Mouse (Mus musculus): ENCODE data around the gene Hlx.

Gene Hlx

DNA sequence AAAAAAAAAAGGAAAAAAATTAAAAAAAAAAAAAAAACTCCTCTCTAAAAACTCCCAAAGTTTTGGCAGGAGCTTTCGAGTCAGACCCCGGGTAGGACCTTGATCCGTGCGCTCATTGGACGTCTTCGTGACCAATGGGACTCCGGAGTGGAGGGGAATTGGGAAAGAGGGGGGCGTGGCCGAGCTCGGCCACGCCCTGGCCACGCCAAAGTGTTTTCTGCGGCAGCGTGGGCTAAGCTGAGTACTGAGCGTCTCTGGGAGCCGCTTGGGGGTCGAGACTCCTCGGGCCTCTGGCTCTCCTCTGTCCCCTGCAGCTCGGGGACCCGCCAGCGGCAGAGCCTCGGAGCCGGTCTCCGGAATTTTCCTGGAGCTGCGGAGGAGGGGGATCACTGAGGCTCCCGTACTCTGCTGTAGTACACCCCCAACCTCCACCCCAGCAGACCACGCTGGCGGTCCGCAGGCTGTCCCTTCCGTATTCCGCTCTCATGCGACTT, at the start of gene Hlx:
Gene Hlx (minus strand): TSS at position 64 of the 494 bp plus-strand sequence.
- in situ Hi-C loops (cut with MboI; ENCODE audit: low sequenced_read_pairs): loop anchor here (25.0 kb wide), 1 partner anchor 245 kb away; no protein-coding TSS in a partner anchor

DNA sequence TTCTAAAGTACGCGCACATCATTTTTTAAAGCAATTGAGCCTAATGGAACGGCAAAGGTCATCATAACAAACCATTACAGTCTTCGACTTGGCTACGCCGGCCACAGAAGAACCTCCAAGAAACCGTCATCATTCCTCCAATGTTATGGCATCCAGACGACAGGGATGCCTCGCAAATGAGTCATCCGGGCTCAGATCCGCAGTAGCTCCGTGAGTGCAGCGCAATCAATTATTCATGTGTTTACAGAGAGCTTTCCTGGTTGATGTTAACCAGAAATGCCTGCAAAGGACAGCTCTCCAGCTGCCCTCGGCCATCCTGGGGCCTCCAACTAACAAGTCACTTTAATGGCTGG, 49.7 kb upstream of the Hlx start:
- in situ Hi-C loops (cut with MboI; ENCODE audit: low sequenced_read_pairs): no loop called here

DNA sequence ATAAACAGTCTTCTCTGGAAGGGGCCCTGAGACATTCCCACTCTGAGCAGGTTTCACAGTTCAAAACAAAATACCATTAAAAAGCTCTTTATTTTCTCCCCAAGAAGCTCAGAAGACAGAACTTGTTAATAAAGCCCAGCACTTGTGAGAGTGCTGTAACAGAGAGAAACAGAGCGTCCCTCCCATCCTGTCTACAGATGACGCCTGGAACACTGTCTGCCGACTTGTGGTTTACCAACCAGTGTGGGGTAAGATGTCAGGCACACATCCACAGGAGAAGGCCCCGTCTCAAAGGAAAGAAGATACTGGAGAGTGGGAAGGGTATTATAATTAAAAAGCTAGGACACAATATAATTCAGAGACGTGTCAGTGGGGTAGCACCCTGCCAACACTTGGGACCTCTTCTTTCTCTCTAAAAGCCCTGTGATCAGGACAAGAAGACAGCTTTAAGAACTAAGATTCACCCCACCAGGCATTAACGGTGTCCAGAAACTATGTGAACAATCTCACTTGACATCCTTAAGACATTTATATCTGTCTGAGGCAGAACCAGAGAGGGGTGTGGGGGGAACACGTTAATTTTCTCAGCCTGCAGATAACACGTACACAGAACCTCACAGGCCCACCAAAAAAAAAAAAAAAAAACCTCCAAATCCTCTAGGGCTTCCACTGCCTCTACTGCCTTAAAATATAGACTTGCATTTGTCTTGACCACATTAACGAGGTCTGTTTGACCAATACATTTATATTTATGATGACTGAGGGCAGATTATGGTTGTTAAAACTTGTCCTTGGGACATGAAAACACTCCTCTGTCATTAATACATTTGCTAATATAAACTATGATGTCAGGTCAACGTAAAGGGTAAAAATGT, 49.1 kb upstream of the Hlx start:
- in situ Hi-C loops (cut with MboI; ENCODE audit: low sequenced_read_pairs): no loop called here

DNA sequence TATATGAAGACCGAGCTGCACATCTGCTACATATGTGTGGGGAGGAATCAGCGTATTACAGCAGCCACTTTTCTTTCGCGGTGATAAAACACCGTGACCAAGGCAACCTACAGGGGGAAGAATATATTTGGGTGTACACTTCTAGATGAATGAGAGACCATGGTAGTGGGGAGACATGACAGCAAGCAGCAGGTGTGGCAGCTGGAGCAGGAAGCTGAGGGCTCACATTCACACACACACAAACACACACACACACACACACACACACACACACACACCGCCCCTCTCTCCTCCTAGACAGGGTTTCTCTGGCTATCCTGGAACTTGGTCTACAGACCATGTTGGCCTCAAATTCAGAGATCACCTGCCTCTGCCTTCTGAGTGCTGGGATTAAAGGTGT, 45.7 kb upstream of the Hlx start:
- in situ Hi-C loops (cut with MboI; ENCODE audit: low sequenced_read_pairs): no loop called here

DNA sequence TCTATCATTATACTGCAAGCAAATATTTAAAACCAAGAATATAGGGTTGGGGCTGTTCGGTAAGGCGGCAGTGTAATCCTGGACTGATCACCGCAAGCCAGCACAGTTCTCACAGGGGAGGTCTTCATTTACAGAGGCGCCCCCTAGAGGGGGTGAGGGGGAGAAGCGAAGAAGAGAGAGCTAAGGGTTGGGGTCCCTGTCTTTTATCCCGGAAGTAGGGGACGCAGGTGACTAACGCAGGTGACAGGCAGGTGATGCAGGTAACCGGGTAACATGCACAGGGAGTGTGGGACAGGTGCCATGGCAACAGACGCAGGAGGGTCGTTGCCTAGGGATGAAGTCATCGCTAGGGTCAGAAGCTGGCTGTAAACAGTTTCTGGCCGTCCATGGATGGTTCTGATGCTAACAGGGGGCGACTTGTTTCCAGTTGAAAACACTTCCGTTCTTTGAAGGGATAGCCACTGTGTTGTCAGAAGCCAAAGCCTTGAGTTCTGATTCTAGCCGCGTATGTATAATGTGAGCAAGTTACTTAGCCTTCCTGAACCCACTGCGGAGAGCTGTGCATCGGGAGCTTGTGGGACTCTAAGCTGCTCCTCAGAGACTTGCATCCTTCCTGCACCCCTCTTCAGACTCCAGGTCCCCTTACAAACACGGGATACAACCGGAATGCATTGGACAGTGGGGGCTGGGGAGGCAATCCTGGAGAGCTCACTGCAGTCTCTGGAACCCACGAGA, 44.8 kb upstream of the Hlx start:
- in situ Hi-C loops (cut with MboI; ENCODE audit: low sequenced_read_pairs): no loop called here

DNA sequence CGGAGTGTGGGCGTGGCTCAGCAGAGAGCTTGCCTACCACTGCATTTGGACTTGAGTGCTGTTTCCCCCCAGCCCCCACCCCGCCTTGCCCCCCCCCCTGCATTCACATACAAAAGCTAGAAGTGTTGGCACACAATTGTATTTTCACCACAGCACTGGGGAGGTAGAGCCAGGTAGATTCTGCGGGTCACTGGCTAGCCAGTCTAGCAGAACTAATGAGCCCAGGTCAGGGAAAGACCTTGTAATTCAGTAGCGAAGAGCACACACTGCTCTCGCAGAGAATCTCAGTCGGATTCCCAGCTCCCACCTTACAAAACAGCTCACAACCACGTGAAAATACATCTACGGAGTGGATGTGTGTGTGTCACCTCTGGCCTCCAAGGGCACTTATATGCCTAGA, 42.9 kb upstream of the Hlx start:
- in situ Hi-C loops (cut with MboI; ENCODE audit: low sequenced_read_pairs): no loop called here

DNA sequence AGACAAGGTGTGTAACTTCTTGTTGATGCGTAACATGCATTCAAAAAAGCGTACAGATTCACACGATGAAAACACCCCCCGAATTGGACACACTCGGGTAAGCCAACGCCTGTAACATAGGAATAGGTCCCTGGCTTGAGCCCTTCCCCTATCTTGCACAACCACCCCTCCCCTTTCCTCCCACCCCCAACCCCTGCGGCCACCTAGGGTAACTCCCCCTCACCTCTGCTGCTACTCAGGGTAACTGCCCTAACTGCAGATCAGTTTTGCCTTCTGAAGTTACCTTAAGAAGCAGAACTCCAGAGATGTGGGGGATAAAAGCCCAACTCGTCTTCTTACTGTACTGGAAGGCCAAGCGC, 39.5 kb upstream of the Hlx start:
- in situ Hi-C loops (cut with MboI; ENCODE audit: low sequenced_read_pairs): no loop called here

DNA sequence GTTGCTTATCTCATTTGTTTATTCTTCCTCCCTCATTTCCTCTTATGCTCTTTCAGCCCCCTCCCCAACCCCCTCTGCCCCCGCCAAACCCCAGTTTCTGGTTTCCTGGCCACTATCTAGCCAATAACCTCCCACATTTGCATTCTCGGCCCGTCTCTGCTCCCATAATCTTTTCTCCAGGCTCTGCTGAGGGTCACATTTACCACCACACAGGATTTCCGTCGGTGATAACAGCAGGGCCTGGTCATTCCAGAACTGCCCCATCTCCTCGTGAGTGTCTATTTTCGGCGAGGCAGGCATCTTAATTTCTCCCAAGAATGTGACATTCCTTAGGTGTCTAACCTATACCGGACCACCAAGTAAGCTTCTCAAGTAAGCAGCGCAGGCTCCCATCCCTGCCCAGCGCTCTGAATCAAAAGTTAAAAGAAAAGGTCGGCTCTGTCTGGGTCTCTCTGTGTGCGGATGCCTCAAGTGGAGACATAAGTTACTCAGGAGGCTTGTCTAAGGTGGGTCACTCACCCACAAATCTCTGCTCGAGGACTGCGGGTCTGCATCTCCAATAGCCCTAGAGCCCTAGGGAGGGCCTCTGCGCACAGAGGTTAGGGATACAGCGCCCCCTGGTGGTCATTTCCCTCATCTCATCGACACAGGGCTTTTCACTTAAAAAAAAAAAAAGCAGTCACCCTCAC, 38.9 kb upstream of the Hlx start:
- in situ Hi-C loops (cut with MboI; ENCODE audit: low sequenced_read_pairs): no loop called here

DNA sequence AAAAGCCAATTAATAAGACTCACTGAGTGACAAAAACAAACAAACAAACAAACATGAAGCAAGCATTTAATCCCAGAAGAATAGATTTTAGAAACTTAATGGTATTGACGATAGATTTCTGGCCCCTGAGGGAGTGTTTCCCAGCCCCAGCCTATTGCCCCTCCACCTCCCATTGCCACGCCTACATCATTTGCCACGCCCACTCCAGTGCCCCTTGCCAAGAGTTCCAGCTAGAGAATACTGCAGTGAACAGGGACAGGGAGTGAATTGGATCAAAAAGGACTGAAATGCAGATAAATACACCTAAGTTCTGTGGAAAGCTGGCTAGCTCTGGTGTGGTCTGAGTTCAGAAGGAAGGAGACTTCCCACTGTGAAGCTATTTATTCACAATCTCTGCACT, 31.4 kb upstream of the Hlx start:
- in situ Hi-C loops (cut with MboI; ENCODE audit: low sequenced_read_pairs): no loop called here

DNA sequence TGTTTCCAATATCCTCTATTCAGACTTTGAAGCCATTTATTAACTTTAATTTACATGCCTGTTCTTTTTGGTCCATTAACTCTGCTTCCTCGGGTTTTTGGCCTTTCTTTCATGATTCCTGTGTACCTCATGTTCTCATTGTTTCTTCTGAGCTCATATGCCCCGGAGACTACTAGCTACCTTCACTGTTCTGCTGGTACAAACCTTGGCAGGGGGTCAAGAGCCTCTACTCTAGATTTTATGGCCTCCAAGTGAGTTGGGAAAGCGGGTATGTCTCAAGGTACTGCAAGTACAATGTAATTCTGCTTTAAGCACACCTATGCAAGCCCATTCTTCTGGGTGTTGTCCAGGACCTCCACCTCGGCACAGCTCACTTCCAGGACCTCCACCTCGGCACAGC, 30.5 kb upstream of the Hlx start:
- in situ Hi-C loops (cut with MboI; ENCODE audit: low sequenced_read_pairs): no loop called here

DNA sequence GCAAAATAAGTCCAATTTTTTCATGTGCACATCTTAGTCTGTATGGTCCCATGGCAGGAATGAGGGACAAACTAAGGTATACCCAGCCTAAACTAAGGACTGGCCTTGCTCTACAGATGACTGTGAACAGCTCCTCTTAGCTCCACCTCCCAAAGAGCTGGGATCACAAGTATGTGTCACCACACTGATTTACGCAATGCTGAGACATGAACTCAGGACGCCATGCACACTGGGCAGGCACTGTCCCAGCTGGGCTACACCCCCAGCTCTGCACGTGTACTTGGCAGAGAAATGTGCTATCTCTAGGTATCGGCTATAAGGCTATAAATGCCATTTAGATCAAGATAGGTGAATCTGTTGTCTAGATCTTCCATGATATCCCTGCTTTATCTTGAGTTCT, 29.6 kb upstream of the Hlx start:
- in situ Hi-C loops (cut with MboI; ENCODE audit: low sequenced_read_pairs): no loop called here

DNA sequence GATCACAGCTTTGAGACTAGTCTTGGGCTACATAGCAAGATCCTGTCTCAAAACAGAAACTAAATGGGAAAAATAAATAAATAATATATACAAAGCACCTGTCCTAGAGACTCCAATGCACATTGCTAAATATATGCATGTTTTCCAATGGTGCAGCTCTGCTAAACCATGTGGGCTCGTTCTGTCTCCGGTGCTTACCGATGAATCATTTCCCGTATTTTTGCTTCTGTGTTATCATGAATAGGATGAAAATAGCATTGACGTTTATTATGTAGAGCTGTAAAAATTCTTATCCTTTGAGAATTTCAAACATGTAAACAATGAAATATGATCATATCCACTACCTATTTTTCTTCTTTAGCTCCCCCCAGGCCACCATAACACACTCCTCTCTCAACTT, 20.3 kb upstream of the Hlx start:
- in situ Hi-C loops (cut with MboI; ENCODE audit: low sequenced_read_pairs): no loop called here

DNA sequence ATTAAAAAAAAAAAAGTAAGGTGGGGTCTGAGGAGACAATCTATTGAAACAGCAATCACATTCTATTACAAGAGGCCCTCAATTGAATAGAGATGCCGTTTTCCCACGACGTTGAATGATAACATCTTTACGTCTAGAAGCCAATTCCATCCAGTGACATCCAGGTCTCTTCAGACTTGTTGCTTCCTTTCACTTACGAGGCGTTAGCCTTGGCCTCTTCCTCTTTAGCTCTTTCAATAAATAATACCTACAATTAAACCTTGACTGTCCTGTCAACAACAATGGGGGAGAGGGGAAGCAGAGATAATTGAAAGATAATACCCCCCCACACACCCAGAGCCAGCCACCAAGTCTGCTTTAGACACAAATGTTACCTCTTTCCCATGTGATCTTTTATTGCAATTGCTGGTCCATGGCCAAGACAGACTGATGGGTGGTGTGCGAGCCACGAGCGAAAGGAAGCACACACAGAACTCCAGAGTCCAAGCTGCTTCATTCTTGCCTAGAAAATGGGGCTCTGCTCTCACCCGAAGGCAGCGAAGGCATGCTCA, 17.8 kb upstream of the Hlx start:
- in situ Hi-C loops (cut with MboI; ENCODE audit: low sequenced_read_pairs): no loop called here

DNA sequence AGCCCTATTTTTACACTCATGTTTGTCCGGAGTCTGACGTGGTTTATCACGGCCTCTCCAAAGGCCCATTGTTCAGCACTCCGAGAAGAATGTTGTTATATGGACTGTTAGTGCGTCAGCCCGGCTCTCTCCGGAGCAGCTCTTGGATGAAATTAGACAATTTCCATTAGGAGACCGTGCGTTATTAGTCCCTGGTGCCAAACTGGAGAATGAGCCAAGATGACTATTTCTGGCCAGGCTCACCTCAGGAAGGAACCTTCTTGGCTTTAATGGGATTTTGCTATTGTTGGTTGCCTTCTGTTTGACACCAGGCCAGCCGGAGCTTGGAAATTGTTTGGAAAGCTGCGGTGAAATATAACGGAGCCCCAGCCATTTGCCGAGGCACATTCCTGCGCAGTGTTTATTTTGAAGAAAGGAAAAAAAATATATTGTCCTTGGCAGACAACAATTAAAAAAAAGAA, 16.3 kb upstream of the Hlx start:
- in situ Hi-C loops (cut with MboI; ENCODE audit: low sequenced_read_pairs): loop anchor here (25.0 kb wide), 1 partner anchor 261 kb away; no protein-coding TSS in a partner anchor

DNA sequence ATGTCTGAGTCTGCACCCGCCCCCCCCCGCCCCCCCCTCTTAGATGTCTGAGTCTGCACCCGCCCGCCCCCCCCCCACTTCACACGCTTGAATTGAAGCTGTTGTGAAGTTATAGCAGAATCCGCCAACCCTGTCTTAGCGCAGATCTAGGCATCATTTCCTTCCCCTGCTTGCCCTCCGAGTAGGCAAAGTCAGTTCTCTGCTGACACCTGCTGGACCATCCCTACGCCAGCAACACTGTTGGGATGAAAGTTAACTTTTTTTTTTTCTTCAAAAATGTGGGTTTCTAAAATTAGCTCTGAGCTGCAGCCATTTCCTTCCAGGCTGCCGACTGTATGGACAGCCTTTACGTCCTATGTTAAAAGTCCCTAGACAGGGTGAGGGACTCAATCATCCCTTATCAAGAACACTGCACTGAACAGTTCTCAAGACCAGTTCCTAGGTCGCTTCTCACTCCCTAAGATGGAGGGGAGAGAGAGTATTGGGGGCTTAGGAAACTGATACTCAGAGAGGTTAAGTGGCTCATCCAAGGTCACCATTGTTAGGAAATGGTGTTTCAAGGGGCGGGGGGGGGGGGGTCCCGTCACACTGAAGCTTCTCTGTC, 5.6 kb upstream of the Hlx start:
- in situ Hi-C loops (cut with MboI; ENCODE audit: low sequenced_read_pairs): loop anchor here (25.0 kb wide), 1 partner anchor 251 kb away; no protein-coding TSS in a partner anchor

DNA sequence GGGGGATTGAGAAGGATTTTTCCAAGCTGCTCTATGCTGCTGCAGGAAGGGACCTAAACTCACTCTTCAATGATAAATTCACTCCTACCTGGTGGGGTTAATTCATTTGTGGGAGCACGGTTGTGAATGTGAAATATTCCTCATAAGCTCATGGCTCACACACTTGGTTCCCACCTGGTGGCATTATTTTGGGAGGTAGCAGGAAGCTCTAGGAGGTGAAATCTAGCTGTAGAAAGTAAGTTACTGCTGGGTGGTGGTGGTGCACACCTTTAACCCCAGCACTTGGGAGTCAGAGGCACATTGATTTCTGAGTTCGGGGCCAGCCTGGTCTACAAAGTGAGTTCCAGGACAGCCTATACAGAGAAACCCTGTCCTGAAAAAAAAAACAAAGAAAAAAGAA, 4.8 kb upstream of the Hlx start:
- in situ Hi-C loops (cut with MboI; ENCODE audit: low sequenced_read_pairs): loop anchor here (25.0 kb wide), 1 partner anchor 250 kb away; no protein-coding TSS in a partner anchor

DNA sequence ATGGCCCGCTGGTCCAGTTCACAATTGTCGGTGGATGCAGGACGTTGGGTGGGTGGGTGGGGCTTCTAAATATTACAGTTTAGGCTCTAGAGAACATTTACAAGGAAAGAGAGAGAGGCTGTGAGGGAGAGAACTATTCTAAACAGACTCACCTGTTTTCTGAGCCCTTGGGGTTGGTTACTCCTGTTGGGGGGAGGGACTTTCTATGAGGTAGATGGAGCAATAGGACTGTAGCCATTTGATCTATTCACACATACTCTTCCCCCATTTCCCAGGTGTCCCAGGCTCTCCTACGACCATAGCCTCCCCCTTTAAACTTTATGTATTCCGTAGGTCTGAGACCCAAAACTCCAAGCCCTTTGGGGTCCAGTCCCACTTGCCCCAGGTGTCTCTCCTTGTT, 3.8 kb upstream of the Hlx start:
- in situ Hi-C loops (cut with MboI; ENCODE audit: low sequenced_read_pairs): loop anchor here (25.0 kb wide), 1 partner anchor 249 kb away; no protein-coding TSS in a partner anchor

DNA sequence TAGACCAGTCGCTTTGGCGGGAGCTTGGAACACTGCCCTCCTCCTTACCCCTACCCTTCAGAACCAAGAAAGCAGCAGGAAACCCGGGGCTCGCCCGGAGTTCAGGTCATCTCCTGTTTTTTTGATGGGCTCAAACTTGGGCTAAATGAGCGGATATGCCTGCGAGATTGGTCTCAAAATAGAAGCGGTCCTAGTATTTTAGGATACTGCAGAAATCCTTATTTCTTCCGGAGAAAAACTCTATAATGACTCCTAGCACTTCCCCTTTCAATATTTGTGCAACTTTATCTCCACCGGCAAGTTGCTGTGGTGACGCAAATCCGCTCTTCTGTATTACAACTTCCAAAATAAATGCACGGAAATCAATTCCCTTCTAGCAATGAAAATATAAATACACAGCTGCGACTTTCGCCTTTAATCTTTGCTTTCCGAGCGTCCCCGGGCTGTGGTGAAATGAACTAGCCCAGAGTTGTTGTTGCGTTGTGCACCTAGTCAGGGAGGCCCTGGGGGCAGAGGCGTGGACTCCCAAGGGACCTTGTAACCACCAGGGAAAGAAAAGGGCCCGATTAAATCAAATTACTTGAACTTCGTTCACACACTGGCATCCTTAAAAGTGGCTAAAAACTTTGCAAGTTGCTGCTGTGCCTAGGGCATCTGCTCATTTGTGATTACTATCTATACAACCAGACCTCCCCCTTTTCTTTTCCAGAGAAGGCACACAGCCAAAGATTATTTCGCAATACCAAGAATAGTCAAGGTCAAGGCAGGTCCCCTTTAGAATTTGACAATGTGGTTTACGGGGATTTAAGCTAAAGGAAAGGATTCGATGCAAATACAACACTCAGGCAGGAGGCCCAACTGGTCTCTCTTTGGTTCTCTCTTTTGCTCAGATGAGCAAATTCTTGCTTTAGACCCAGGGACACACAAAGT, 2.8 kb upstream of the Hlx start:
- in situ Hi-C loops (cut with MboI; ENCODE audit: low sequenced_read_pairs): loop anchor here (25.0 kb wide), 1 partner anchor 248 kb away; no protein-coding TSS in a partner anchor

DNA sequence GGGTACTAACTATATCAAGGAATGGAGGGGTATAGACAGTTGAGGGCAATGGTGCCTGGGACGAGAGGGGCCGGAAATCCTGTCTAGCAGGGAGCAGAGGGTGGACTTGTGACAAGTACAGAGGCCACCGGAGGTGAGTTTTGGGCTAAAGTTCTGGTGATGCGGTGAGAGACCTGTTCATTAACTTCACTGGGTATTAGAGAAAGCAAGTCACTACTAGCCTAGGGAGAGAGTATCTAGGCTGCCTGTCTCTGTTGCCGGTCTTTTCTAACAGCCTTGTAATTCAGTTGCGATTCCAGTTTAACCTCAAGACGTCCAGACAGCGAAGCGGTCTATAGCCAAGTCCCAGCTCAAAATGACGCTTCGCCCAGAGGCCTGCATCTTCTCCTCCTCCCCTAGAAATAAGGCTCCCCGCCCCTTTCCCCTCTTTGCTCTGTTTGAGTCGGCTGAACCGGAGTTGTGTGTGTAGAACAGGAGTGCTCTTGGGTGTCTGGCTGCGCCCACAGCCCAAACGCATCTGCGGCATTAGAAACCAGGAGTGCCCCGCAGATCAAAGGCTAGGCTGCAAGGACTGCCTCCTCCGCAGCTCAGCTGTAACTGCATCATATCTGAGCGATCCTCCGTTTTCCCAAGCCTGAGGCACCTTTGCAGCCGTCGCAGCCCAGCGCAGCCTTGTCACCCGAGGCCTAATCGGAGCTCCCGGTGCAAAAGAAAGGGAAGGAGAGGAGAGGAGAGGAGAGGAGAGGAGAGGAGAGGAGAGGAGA, 1.8 kb upstream of the Hlx start:
- in situ Hi-C loops (cut with MboI; ENCODE audit: low sequenced_read_pairs): loop anchor here (25.0 kb wide), 1 partner anchor 247 kb away; no protein-coding TSS in a partner anchor
